Mouse (Mus musculus) left cerebral cortex, adult 11 months (tissue): ENCODE data around the gene Cinp.

Source experiments
- DNase-seq: peaks from one replicate; pipeline ENCODE4 v3.0.0; 2022; ENCODE audit warnings: low spot score

Cinp gene

GRCm38 (mm10) chr12:110830293-110831024, 58.5 kb downstream of the Cinp start:
- DNase-seq = no peak

DNA sequence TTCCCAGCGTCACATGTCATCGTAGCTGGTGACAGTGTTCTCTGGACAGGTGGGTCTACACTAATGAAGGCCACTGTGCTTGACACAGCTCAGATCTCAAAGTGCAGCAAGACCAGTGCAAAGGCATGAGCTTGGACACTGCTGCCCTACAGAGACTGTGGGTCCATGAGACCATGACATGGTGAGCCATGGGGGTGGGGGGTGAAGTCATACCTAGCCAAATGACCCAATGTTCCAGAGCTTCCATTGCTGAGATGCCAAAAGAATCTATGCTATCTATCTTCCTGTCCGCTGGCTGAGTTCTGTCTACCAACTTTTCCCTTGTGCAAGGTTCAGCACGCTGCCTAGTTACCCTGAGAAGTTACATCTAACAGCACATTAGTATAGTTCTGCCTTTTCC, 60.0 kb downstream of the Cinp start:
- no peak for DNase-seq
